Mouse (Mus musculus): ENCODE measurements around the gene Tufm. TPM values are rescaled to one million over a fixed set of nuclear protein-coding genes. Genes with fewer than 3 reads are reported as not detected.

Tufm gene
- polyA plus RNA-seq, 1 experiment from 2014 or later: 106 TPM

- Histone ChIP-seq H3K36me3 (ENCODE audit: control insufficient read depth, insufficient read depth, low read length) (no peaks in the 10 kb centered on the region), H3K9ac (ENCODE audit: low read length) (no peak overlapping the region), H3K4me2 (ENCODE audit: low read depth, low read length) (no peak overlapping the region), H3K4me1 (replicated peaks; ENCODE audit: control insufficient read depth, insufficient read depth, low read length) (0 out of 2 replicates have a peak, but pooled peaks cover 2% of the 10 kb centered on the region), H3K27ac (ENCODE audit: low read length) (no peak overlapping the region), H3K4me3 (ENCODE audit: low read length) (no peak overlapping the region), H3K9me3 (ENCODE audit: control insufficient read depth, low read length) (no peaks in the 10 kb centered on the region), H3K27me3 (ENCODE audit: control insufficient read depth, insufficient read depth, low read depth, low read length) (peaks cover 12% of the 10 kb centered on the region; the same call in 1 of the 2 replicates)
- 73% methylated on average over 1 of the region's 1 CpGs for WGBS
- ATAC-seq (ENCODE audit: low read depth): no peak
Observed at GRCm38 (mm10) chr7:126533434-126533833, 46.3 kb downstream of the Tufm start.

GRCm38 (mm10) chr7:126535766-126536165, 48.6 kb downstream of the Tufm start:
- Histone ChIP-seq H3K9ac (ENCODE audit: low read length) (peak overlapping the region; percentile 69), H3K4me2 (ENCODE audit: low read depth, low read length) (peak overlapping the region; percentile 86), H3K27ac (ENCODE audit: low read length) (no peak overlapping the region), H3K4me1 (replicated peaks; ENCODE audit: control insufficient read depth, insufficient read depth, low read length) (0 out of 2 replicates have a peak, but pooled peaks cover 2% of the 10 kb centered on the region), H3K9me3 (ENCODE audit: control insufficient read depth, low read length) (no peaks in the 10 kb centered on the region), H3K4me3 (ENCODE audit: low read length) (peak overlapping the region; percentile 53), H3K36me3 (ENCODE audit: control insufficient read depth, insufficient read depth, low read length) (no peaks in the 10 kb centered on the region), H3K27me3 (ENCODE audit: control insufficient read depth, insufficient read depth, low read depth, low read length) (peaks cover 12% of the 10 kb centered on the region; the same call in 1 of the 2 replicates)
- ATAC-seq (ENCODE audit: low read depth): no peak
- under 1% methylated on average over 28 of the region's 28 CpGs for WGBS

DNA sequence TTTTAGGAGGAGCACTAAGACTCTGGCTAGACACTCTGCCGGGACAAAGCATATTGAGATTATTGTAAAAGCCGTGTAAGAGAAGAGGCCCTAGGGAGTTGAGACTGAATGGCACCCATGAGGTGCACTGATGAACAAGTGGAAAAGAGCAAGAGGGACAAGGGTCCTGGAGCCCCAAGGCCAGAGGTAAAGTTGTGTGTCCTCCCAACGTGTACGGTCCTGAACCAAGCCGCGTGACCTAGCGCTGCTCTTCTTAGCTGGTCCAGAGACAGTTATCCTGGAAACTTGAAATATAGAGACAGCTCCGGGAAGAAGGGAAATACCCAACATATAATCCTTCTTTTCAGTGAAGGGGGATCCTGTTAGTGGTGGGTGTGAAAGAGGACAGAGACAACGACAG, 49.3 kb downstream of the Tufm start:
- H3K4me3 ChIP-seq (ENCODE audit: low read length): peak overlapping the region; percentile 53
- 51% methylated on average over 9 of the region's 9 CpGs for WGBS

GRCm38 (mm10) chr7:126537820-126538585, 50.8 kb downstream of the Tufm start:
- WGBS: 68% methylated on average over 5 of the region's 5 CpGs
- Histone ChIP-seq H3K4me1 (replicated peaks; ENCODE audit: control insufficient read depth, insufficient read depth, low read length) (0 out of 2 replicates have a peak, but pooled peaks cover 2% of the 10 kb centered on the region), H3K9me3 (ENCODE audit: control insufficient read depth, low read length) (no peaks in the 10 kb centered on the region), H3K4me2 (ENCODE audit: low read depth, low read length) (no peak overlapping the region), H3K27ac (ENCODE audit: low read length) (no peak overlapping the region), H3K36me3 (ENCODE audit: control insufficient read depth, insufficient read depth, low read length) (no peaks in the 10 kb centered on the region), H3K9ac (ENCODE audit: low read length) (no peak overlapping the region), H3K4me3 (ENCODE audit: low read length) (no peak overlapping the region), H3K27me3 (ENCODE audit: control insufficient read depth, insufficient read depth, low read depth, low read length) (peaks cover 12% of the 10 kb centered on the region; the same call in 1 of the 2 replicates)
- ATAC-seq (ENCODE audit: low read depth): no peak

More for the DNA sequence above, 49.3 kb downstream of the Tufm start:
- H3K9ac ChIP-seq (ENCODE audit: low read length): no peak overlapping the region
- H3K27ac ChIP-seq (ENCODE audit: low read length): no peak overlapping the region
- no peaks in the 10 kb centered on the region for H3K36me3 ChIP-seq (ENCODE audit: control insufficient read depth, insufficient read depth, low read length)
- H3K9me3 ChIP-seq (ENCODE audit: control insufficient read depth, low read length): no peaks in the 10 kb centered on the region
- H3K4me1 ChIP-seq (replicated peaks; ENCODE audit: control insufficient read depth, insufficient read depth, low read length): 0 out of 2 replicates have a peak, but pooled peaks cover 2% of the 10 kb centered on the region
- no peak for ATAC-seq (ENCODE audit: low read depth)
- H3K4me2 ChIP-seq (ENCODE audit: low read depth, low read length): peak overlapping the region; percentile 86
- peaks cover 12% of the 10 kb centered on the region; the same call in 1 of the 2 replicates for H3K27me3 ChIP-seq (ENCODE audit: control insufficient read depth, insufficient read depth, low read depth, low read length)

Other genes with a start within 250 kb of the Tufm start
- 14.0 and 16.5 TPM in 2 replicates for gene Sbk1, start 214.7 kb upstream of the Tufm start, polyA plus RNA-seq (2015; fragmentation: Nextera tagmentation; extraction: Ambion mirVana)
- gene Lat, start 117.8 kb upstream of the Tufm start, polyA plus RNA-seq (2015; fragmentation: Nextera tagmentation; extraction: Ambion mirVana): 4.5 and 10.9 TPM in 2 replicates
- gene Spns1, start 109.9 kb upstream of the Tufm start, polyA plus RNA-seq (2015; fragmentation: Nextera tagmentation; extraction: Ambion mirVana): 54.3 and 55.1 TPM in 2 replicates
- 2.3 and 2.4 TPM in 2 replicates for gene Nfatc2ip, start 90.6 kb upstream of the Tufm start, polyA plus RNA-seq (2015; fragmentation: Nextera tagmentation; extraction: Ambion mirVana)
- gene Cd19, start 72.5 kb upstream of the Tufm start, polyA plus RNA-seq (2015; fragmentation: Nextera tagmentation; extraction: Ambion mirVana): 0.09 and 0.11 TPM in 2 replicates
- gene Rabep2, start 58.6 kb upstream of the Tufm start, polyA plus RNA-seq (2015; fragmentation: Nextera tagmentation; extraction: Ambion mirVana): 34.2 and 35.3 TPM in 2 replicates
- gene Atp2a1, start 24.3 kb upstream of the Tufm start, polyA plus RNA-seq (2015; fragmentation: Nextera tagmentation; extraction: Ambion mirVana): 5.1 and 33.6 TPM in 2 replicates
- gene Sh2b1, start 11.9 kb upstream of the Tufm start, polyA plus RNA-seq (2015; fragmentation: Nextera tagmentation; extraction: Ambion mirVana): 47.2 and 48.5 TPM in 2 replicates
- 36.0 and 38.5 TPM in 2 replicates for gene Atxn2l, start 16.1 kb downstream of the Tufm start, polyA plus RNA-seq (2015; fragmentation: Nextera tagmentation; extraction: Ambion mirVana)
- 181 and 187 TPM in 2 replicates for gene Eif3c, start 79.0 kb downstream of the Tufm start, polyA plus RNA-seq (2015; fragmentation: Nextera tagmentation; extraction: Ambion mirVana)
- gene Apobr, start 97.6 kb downstream of the Tufm start, polyA plus RNA-seq (2015; fragmentation: Nextera tagmentation; extraction: Ambion mirVana): 1.6 and 2.3 TPM in 2 replicates
- gene Cln3, start 98.5 kb downstream of the Tufm start, polyA plus RNA-seq (2015; fragmentation: Nextera tagmentation; extraction: Ambion mirVana): 31.2 and 31.7 TPM in 2 replicates
- not detected in 2 replicates for gene Il27, start 107.6 kb downstream of the Tufm start, polyA plus RNA-seq (2015; fragmentation: Nextera tagmentation; extraction: Ambion mirVana)
- gene Nupr1, start 143.5 kb downstream of the Tufm start, polyA plus RNA-seq (2015; fragmentation: Nextera tagmentation; extraction: Ambion mirVana): 34.2 and 53.9 TPM in 2 replicates
- gene Sgf29, start 161.9 kb downstream of the Tufm start, polyA plus RNA-seq (2015; fragmentation: Nextera tagmentation; extraction: Ambion mirVana): 42.9 and 47.3 TPM in 2 replicates
- 12.3 and 21.1 TPM in 2 replicates for gene Sult1a1, start 189.1 kb downstream of the Tufm start, polyA plus RNA-seq (2015; fragmentation: Nextera tagmentation; extraction: Ambion mirVana)
- gene Bola2, start 208.0 kb downstream of the Tufm start, polyA plus RNA-seq (2015; fragmentation: Nextera tagmentation; extraction: Ambion mirVana): 102 and 108 TPM in 2 replicates
- gene Slx1b, start 208.4 kb downstream of the Tufm start, polyA plus RNA-seq (2015; fragmentation: Nextera tagmentation; extraction: Ambion mirVana): 11.1 and 11.9 TPM in 2 replicates
- 42.4 and 59.5 TPM in 2 replicates for gene Coro1a, start 220.4 kb downstream of the Tufm start, polyA plus RNA-seq (2015; fragmentation: Nextera tagmentation; extraction: Ambion mirVana)

Measured in lung, embryonic 16.5 days (tissue).